Mouse (Mus musculus): Measurements from ENCODE around the gene Cpsf2. TPM values are rescaled to one million over a fixed set of nuclear protein-coding genes. Genes with fewer than 3 reads are reported as not detected.

Cpsf2 gene
- polyA plus RNA-seq, 1 experiment from 2014 or later, result 24.2 TPM

GRCm38 (mm10) chr12:101985110-101985509, 9.3 kb downstream of the Cpsf2 start:
- H3K27ac ChIP-seq, result no peak overlapping the region
- no peaks in the 10 kb centered on the region for H3K9me3 ChIP-seq
- no peaks in the 10 kb centered on the region for H3K4me1 ChIP-seq
- H3K27me3 ChIP-seq, result no peaks in the 10 kb centered on the region
- H3K4me3 ChIP-seq, result no peak overlapping the region
- 52% methylated on average over 3 of the region's 3 CpGs for WGBS
- peaks cover 61% of the 10 kb centered on the region for H3K36me3 ChIP-seq
- no peak for ATAC-seq (ENCODE audit: insufficient number of reproducible peaks, low FRiP score, low TSS enrichment, low read depth)
- H3K9ac ChIP-seq, result no peak overlapping the region
- H3K4me2 ChIP-seq, result no peak overlapping the region

- Histone ChIP-seq H3K9ac (no peak overlapping the region), H3K36me3 (peaks cover 81% of the 10 kb centered on the region), H3K4me2 (no peak overlapping the region), H3K4me1 (no peaks in the 10 kb centered on the region), H3K9me3 (no peaks in the 10 kb centered on the region), H3K27ac (no peak overlapping the region), H3K27me3 (no peaks in the 10 kb centered on the region), H3K4me3 (no peak overlapping the region)
- 88% methylated on average over 6 of the region's 6 CpGs for WGBS
- no peak for ATAC-seq (ENCODE audit: insufficient number of reproducible peaks, low FRiP score, low TSS enrichment, low read depth)
Measured at GRCm38 (mm10) chr12:101987659-101988058, 11.9 kb downstream of the Cpsf2 start.

DNA sequence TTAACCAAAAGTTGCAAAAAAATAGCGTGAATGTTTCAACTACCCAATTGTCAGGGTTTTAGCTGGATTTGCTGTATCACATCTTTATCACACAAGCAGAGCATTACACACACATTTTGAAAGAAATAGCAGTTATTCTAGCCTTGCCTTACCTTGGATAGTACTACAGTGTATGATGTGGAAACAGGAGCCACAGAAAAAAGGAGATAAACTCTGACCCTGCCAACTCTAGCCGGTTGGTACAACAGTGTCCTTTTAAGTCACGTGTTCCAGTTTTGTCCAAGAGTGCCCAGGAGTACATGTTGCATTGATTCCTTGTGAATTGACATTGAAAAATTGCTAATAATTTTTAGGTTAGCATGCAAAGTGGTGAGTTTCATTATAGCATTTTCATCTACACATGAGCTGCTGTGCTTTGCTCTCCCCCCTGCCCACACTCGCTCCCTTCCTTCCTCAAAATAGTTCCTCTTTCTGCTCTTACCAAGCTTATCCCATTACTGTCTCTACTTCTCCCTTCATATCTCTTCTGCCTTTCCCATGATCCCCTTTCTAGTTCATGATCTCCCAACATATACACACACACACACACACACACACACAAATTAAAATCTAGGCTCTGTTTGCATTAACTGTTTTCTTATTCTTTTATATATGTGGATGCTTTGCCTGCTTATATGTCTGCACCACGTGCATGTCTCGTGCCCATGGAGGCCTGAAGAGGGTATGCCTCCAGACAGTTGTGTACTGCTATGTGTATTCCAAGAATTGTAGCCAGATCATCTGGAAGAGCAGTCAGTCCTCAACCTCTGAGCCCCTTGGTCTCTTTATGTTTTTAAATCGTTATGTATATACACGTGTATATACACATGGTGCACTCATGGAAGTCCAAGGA, 19.0 kb downstream of the Cpsf2 start:
- Histone ChIP-seq H3K4me3 (no peak overlapping the region), H3K9ac (no peak overlapping the region), H3K27me3 (no peaks in the 10 kb centered on the region), H3K4me1 (no peaks in the 10 kb centered on the region), H3K9me3 (no peaks in the 10 kb centered on the region), H3K27ac (no peak overlapping the region), H3K36me3 (peaks cover 74% of the 10 kb centered on the region), H3K4me2 (no peak overlapping the region)
- ATAC-seq (ENCODE audit: insufficient number of reproducible peaks, low FRiP score, low TSS enrichment, low read depth), result no peak
- 92% methylated on average over 8 of the region's 8 CpGs for WGBS

GRCm38 (mm10) chr12:101998929-101999328, 23.1 kb downstream of the Cpsf2 start:
- Histone ChIP-seq H3K36me3 (peaks cover 74% of the 10 kb centered on the region), H3K4me1 (no peaks in the 10 kb centered on the region), H3K4me2 (no peak overlapping the region), H3K9ac (no peak overlapping the region), H3K27ac (no peak overlapping the region), H3K9me3 (no peaks in the 10 kb centered on the region), H3K27me3 (no peaks in the 10 kb centered on the region), H3K4me3 (no peak overlapping the region)
- 88% methylated on average over 5 of the region's 5 CpGs for WGBS
- no peak for ATAC-seq (ENCODE audit: insufficient number of reproducible peaks, low FRiP score, low TSS enrichment, low read depth)

DNA sequence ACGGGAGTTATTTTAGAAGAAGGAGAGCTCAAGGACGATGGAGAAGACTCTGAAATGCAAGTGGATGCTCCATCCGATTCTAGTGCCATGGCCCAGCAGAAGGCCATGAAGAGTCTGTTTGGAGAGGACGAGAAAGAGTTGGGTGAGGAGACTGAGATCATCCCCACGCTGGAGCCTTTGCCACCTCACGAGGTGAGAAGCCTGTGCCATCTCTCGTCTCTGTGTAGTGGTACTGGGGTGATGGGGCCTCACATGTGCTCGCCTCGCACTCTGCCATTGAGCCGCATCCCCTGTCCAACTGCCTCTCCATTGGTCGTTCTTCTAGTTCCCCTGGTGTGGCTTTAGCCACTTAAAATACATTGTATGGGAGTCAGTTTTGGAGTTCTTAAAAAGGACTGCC, 25.0 kb downstream of the Cpsf2 start:
- no peaks in the 10 kb centered on the region for H3K27me3 ChIP-seq
- peaks cover 71% of the 10 kb centered on the region for H3K36me3 ChIP-seq
- no peak for ATAC-seq (ENCODE audit: insufficient number of reproducible peaks, low FRiP score, low TSS enrichment, low read depth)
- no peaks in the 10 kb centered on the region for H3K4me1 ChIP-seq
- H3K9me3 ChIP-seq, result no peaks in the 10 kb centered on the region
- no peak overlapping the region for H3K4me3 ChIP-seq
- WGBS, result 92% methylated on average over 11 of the region's 11 CpGs
- H3K27ac ChIP-seq, result no peak overlapping the region
- H3K9ac ChIP-seq, result no peak overlapping the region
- no peak overlapping the region for H3K4me2 ChIP-seq

DNA sequence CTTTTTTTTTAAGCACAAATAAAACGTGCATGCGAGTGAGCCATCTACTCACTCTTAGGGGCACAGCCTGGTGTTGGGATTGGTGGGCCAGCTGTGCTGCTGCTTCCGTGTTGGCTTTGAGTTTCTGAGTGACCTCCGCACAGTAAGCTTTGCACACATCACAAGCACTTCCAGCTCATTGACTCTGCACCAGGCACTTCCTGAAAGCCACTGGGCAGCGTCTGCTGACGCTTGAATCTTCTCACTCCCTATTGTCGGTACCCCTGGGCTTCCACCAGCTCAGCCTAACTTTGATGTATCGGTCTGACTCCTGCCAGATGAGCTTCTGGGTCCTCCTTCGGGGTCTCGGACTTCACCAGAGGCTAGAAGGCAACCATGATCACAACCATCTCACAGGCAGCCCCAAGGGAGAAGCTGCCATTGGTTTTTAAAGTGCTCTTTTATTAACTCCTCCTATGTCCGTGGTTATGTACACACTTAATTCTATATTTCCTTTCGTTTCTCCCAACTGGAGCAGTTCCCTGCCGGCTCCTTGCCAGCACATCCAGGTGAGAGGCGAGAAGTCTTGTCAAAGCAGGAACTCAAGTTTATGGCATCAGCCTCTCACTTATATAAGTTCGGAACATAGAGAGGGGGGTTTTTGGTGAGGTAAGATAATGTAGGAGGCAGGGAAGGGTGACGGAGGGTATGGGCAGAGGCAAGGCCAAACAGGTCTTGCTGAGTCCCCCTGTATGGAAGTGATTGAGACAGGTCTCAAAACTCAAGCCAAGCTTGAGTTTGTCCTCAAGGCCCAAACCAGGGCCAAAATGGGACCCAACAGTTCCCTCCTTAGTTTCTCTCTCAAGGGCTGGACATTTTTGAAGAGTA, 32.6 kb downstream of the Cpsf2 start:
- Histone ChIP-seq H3K36me3 (peaks cover 8% of the 10 kb centered on the region), H3K4me3 (no peak overlapping the region), H3K27me3 (no peaks in the 10 kb centered on the region), H3K9me3 (no peaks in the 10 kb centered on the region), H3K4me1 (no peaks in the 10 kb centered on the region), H3K4me2 (no peak overlapping the region), H3K27ac (no peak overlapping the region), H3K9ac (no peak overlapping the region)
- WGBS, result 78% methylated on average over 16 of the region's 16 CpGs
- no peak for ATAC-seq (ENCODE audit: insufficient number of reproducible peaks, low FRiP score, low TSS enrichment, low read depth)

- WGBS, result 92% methylated on average over 6 of the region's 6 CpGs
- no peak for ATAC-seq (ENCODE audit: insufficient number of reproducible peaks, low FRiP score, low TSS enrichment, low read depth)
- H3K4me3 ChIP-seq, result no peak overlapping the region
Measured at GRCm38 (mm10) chr12:102009551-102009950, 33.8 kb downstream of the Cpsf2 start.

DNA sequence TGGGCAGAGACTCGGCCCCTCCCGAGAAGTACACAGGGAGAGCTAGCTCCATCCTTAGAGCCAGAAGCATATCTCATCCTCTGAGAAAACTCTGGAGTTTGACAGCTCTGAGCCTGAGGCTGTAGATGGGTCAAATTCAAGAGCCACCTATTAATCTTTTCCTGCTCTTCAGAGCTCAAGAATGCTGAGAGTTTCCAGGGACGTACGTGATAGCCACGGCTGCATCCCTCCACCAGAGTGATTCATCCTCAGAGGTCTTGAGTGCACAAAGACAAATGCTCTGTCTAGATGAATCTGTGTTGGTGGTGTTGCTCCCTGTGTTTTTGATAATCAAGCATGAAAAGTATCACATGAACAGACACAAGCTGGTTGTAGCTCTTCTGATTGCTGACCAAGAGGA, 38.6 kb downstream of the Cpsf2 start:
- Histone ChIP-seq H3K36me3 (no peaks in the 10 kb centered on the region), H3K4me2 (no peak overlapping the region), H3K9ac (no peak overlapping the region), H3K9me3 (no peaks in the 10 kb centered on the region), H3K4me3 (no peak overlapping the region), H3K4me1 (no peaks in the 10 kb centered on the region), H3K27ac (no peak overlapping the region), H3K27me3 (no peaks in the 10 kb centered on the region)
- ATAC-seq (ENCODE audit: insufficient number of reproducible peaks, low FRiP score, low TSS enrichment, low read depth), result no peak
- WGBS, result 55% methylated on average over 5 of the region's 5 CpGs

More at GRCm38 (mm10) chr12:102009551-102009950, 33.8 kb downstream of the Cpsf2 start:
- Histone ChIP-seq H3K9me3 (no peaks in the 10 kb centered on the region), H3K9ac (no peak overlapping the region), H3K36me3 (peaks cover 2% of the 10 kb centered on the region; the same call in 1 of the 2 replicates), H3K27me3 (no peaks in the 10 kb centered on the region), H3K4me1 (no peaks in the 10 kb centered on the region), H3K27ac (no peak overlapping the region), H3K4me2 (no peak overlapping the region)

DNA sequence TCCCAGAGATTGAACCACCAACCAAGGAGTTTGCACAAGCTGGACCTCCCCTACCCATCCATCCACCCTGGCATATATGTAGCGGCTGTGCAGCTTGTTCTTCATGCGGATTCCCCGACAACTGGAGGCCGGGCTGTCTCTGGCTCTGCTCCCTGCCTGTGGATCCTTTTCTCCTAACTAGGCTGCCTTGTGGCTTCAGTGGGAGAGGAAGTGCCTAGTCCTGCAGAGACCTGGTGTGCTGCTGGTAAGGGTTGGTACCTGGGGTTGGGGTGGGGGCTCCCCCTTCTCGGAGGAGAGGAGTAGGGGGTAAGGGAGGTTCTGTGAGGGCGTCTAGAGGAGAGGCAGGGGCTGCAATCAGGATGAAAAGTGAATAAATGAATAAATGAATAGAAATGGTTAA, 39.3 kb downstream of the Cpsf2 start:
- no peak overlapping the region for H3K9ac ChIP-seq
- no peak overlapping the region for H3K4me2 ChIP-seq
- no peaks in the 10 kb centered on the region for H3K4me1 ChIP-seq
- H3K4me3 ChIP-seq, result no peak overlapping the region
- no peaks in the 10 kb centered on the region for H3K27me3 ChIP-seq
- no peak overlapping the region for H3K27ac ChIP-seq
- H3K9me3 ChIP-seq, result no peaks in the 10 kb centered on the region
- ATAC-seq (ENCODE audit: insufficient number of reproducible peaks, low FRiP score, low TSS enrichment, low read depth), result no peak
- H3K36me3 ChIP-seq, result no peaks in the 10 kb centered on the region
- 91% methylated on average over 6 of the region's 6 CpGs for WGBS

GRCm38 (mm10) chr12:102021923-102022322, 46.1 kb downstream of the Cpsf2 start:
- Histone ChIP-seq H3K9me3 (no peaks in the 10 kb centered on the region), H3K4me2 (no peak overlapping the region), H3K27me3 (no peaks in the 10 kb centered on the region), H3K36me3 (no peaks in the 10 kb centered on the region), H3K27ac (no peak overlapping the region), H3K4me3 (no peak overlapping the region), H3K9ac (no peak overlapping the region), H3K4me1 (no peaks in the 10 kb centered on the region)
- 82% methylated on average over 6 of the region's 6 CpGs for WGBS
- ATAC-seq (ENCODE audit: insufficient number of reproducible peaks, low FRiP score, low TSS enrichment, low read depth), result no peak

- Histone ChIP-seq H3K4me2 (no peak overlapping the region), H3K27ac (no peak overlapping the region), H3K9me3 (no peaks in the 10 kb centered on the region), H3K4me3 (no peak overlapping the region), H3K4me1 (no peaks in the 10 kb centered on the region), H3K9ac (no peak overlapping the region), H3K36me3 (no peaks in the 10 kb centered on the region), H3K27me3 (no peaks in the 10 kb centered on the region)
- ATAC-seq (ENCODE audit: insufficient number of reproducible peaks, low FRiP score, low TSS enrichment, low read depth), result no peak
- WGBS, result 37% methylated on average over 7 of the region's 7 CpGs
Measured at GRCm38 (mm10) chr12:102029184-102029583, 53.4 kb downstream of the Cpsf2 start.

- H3K4me1 ChIP-seq, result no peaks in the 10 kb centered on the region
- H3K4me2 ChIP-seq, result no peak overlapping the region
- H3K9ac ChIP-seq, result no peak overlapping the region
- H3K4me3 ChIP-seq, result no peak overlapping the region
- no peaks in the 10 kb centered on the region for H3K27me3 ChIP-seq
- WGBS, result 46% methylated on average over 4 of the region's 4 CpGs
- no peak overlapping the region for H3K27ac ChIP-seq
- H3K9me3 ChIP-seq, result no peaks in the 10 kb centered on the region
- H3K36me3 ChIP-seq, result no peaks in the 10 kb centered on the region
- ATAC-seq (ENCODE audit: insufficient number of reproducible peaks, low FRiP score, low TSS enrichment, low read depth), result no peak
Measured at GRCm38 (mm10) chr12:102029892-102030446, 54.2 kb downstream of the Cpsf2 start.

Data from limb, embryonic 15.5 days (tissue).